Mouse (Mus musculus) testis, adult 2 months (tissue): ENCODE results near the gene Gm3409. TPM values are rescaled to one million over a fixed set of nuclear protein-coding genes. Genes with fewer than 3 reads are reported as not detected.
"Not testable (repeated sequence)": the region's sequence is repeated elsewhere in the genome, so short reads cannot be mapped to it uniquely, and the experiment has no call there.

Experiments
- H3K27ac ChIP-seq: fragments of 200-500 bp; 2 replicates; pipeline ENCODE4 v1.5.1; 2012; ENCODE audit warnings: low read depth, low read length; ENCODE audit not compliant: control insufficient read depth, insufficient read depth
- H3K27me3 ChIP-seq: fragments of 200-500 bp; 2 replicates; pipeline ENCODE4 v1.6.1; 2012; ENCODE audit warnings: mild to moderate bottlenecking, low read length, moderate library complexity; ENCODE audit not compliant: control insufficient read depth, insufficient read depth
- H3K36me3 ChIP-seq: fragments of 200-500 bp; 2 replicates; pipeline ENCODE4 v1.6.1; 2012; ENCODE audit warnings: mild to moderate bottlenecking, low read length; ENCODE audit not compliant: control insufficient read depth, insufficient read depth
- H3K4me1 ChIP-seq: fragments of 200-500 bp; 2 replicates; pipeline ENCODE4 v1.6.1; 2012; ENCODE audit warnings: low read length; ENCODE audit not compliant: control insufficient read depth, insufficient read depth
- H3K4me3 ChIP-seq: fragments of 200-500 bp; 2 replicates; pipeline ENCODE4 v1.5.1; 2012; ENCODE audit warnings: low read depth, mild to moderate bottlenecking, low read length, moderate library complexity, mixed read lengths; ENCODE audit not compliant: control insufficient read depth
- CTCF ChIP-seq: fragments of 200-500 bp; IDR thresholded peaks from 2 replicates; pipeline ENCODE4 v1.5.1; 2012; ENCODE audit warnings: low read depth, mild to moderate bottlenecking, inconsistent platforms, low read length, moderate library complexity; ENCODE audit not compliant: control insufficient read depth, insufficient read depth, insufficient replicate concordance
- POLR2A ChIP-seq: fragments of 200-500 bp; IDR thresholded peaks from 2 replicates; pipeline ENCODE4 v1.6.1; 2012; ENCODE audit warnings: low read depth, mild to moderate bottlenecking, inconsistent platforms, low read length, moderate library complexity; ENCODE audit not compliant: control insufficient read depth
- polyA plus RNA-seq: library from polyadenylated mRNA; depleted of rRNA; stranded (reverse); fragments of >200 nt; gene quantifications from 2 replicates; pipeline ENCODE4 v1.2.3, GENCODE M21; 2012; rRNA removed

Gm3409 gene
- 25.7 and 27.9 TPM in 2 replicates for polyA plus RNA-seq

DNA sequence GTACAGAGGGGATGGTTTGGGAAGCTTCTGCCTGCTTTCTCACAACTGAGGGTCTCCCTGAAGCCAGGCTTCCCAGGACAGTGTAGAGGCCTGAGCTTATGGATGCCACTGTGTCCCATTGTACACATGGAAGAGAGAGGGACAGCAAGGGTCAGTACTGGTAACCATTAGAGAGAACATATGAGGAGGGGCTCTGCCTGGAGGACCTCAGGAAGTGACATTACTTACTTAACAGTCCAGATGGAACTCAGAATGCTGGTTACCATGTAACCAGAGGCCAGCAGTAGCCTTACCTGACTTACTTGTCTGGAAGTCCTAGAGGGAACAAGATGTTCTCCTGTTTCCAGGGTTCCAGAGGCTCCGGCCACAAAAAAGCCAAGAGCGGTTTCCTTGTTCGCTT is at the start of gene Gm3409:
Gm3409 (plus strand) TSS at position 301 of the 400 bp plus-strand sequence.
- H3K4me1 ChIP-seq, H3K4me3 ChIP-seq, H3K27ac ChIP-seq, H3K27me3 ChIP-seq, H3K36me3 ChIP-seq: not testable (repeated sequence)

DNA sequence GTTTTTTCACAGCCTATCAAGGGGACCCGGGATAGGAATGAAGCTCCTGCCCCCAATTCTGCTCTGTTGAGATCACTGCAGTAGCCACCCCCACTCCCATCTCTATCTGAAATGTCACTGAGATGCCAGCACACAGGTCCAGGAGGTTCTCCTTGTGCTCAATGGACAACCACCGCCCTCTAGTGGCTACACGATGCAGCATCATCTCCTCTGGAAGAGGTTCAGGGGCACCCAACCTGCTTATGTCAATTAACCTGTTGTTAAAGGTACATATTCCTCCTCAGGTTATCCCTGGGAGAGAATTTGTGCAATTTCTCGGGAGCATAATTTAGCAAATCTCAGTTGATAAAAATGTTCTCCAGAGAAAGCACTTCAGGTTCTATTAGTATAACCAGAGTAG is 48.5 kb upstream of the Gm3409 start:
- H3K4me1 ChIP-seq, H3K27me3 ChIP-seq, H3K27ac ChIP-seq, H3K4me3 ChIP-seq, H3K36me3 ChIP-seq: not testable (repeated sequence)

DNA sequence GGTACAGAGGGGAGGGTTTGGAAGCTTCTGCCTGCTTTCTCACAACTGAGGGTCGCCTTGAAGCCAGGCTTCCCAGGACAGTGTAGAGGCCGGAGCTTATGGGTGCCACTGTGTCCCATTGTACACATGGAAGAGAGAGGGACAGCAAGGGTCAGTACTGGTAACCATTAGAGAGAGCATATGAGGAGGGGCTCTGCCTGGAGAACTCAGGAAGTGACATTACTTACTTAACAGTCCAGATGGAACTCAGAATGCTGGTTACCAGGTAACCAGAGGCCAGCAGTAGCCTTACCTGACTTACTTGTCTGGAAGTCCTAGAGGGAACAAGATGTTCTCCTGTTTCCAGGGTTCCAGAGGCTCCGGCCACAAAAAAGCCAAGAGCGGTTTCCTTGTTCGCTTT is 46.4 kb upstream of the Gm3409 start, which contains the start of gene Gm6370:
Gm6370 (plus strand) TSS at position 301 of the 400 bp plus-strand sequence.
- not testable (repeated sequence) for H3K36me3 ChIP-seq, H3K4me1 ChIP-seq, H3K27me3 ChIP-seq, H3K27ac ChIP-seq, H3K4me3 ChIP-seq

DNA sequence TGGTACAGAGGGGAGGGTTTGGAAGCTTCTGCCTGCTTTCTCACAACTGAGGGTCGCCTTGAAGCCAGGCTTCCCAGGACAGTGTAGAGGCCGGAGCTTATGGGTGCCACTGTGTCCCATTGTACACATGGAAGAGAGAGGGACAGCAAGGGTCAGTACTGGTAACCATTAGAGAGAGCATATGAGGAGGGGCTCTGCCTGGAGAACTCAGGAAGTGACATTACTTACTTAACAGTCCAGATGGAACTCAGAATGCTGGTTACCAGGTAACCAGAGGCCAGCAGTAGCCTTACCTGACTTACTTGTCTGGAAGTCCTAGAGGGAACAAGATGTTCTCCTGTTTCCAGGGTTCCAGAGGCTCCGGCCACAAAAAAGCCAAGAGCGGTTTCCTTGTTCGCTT is 35.3 kb upstream of the Gm3409 start, which contains the start of gene 4930449I24Rik:
4930449I24Rik (plus strand) TSS at position 301 of the 400 bp plus-strand sequence.
- not testable (repeated sequence) for H3K27ac ChIP-seq, H3K27me3 ChIP-seq, H3K36me3 ChIP-seq, H3K4me1 ChIP-seq
- peak within 1 kb of the TSS; percentile 17; the same call in 1 of the 2 replicates for H3K4me3 ChIP-seq

DNA sequence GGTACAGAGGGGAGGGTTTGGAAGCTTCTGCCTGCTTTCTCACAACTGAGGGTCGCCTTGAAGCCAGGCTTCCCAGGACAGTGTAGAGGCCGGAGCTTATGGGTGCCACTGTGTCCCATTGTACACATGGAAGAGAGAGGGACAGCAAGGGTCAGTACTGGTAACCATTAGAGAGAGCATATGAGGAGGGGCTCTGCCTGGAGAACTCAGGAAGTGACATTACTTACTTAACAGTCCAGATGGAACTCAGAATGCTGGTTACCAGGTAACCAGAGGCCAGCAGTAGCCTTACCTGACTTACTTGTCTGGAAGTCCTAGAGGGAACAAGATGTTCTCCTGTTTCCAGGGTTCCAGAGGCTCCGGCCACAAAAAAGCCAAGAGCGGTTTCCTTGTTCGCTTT is 23.6 kb upstream of the Gm3409 start, which contains the start of gene Gm3402:
Gm3402 (plus strand) TSS at position 301 of the 400 bp plus-strand sequence.
- not testable (repeated sequence) for H3K4me1 ChIP-seq, H3K4me3 ChIP-seq, H3K27ac ChIP-seq, H3K27me3 ChIP-seq, H3K36me3 ChIP-seq

DNA sequence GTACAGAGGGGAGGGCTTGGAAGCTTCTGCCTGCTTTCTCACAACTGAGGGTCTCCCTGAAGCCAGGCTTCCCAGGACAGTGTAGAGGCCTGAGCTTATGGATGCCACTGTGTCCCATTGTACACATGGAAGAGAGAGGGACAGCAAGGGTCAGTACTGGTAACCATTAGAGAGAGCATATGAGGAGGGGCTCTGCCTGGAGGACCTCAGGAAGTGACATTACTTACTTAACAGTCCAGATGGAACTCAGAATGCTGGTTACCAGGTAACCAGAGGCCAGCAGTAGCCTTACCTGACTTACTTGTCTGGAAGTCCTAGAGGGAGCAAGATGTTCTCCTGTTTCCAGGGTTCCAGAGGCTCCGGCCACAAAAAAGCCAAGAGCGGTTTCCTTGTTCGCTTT is 11.9 kb upstream of the Gm3409 start, which contains the start of gene Gm3404:
Gm3404 (plus strand) TSS at position 301 of the 400 bp plus-strand sequence.
- H3K4me3 ChIP-seq = peak within 1 kb of the TSS; percentile 67
- not testable (repeated sequence) for H3K36me3 ChIP-seq, H3K4me1 ChIP-seq, H3K27ac ChIP-seq, H3K27me3 ChIP-seq

DNA sequence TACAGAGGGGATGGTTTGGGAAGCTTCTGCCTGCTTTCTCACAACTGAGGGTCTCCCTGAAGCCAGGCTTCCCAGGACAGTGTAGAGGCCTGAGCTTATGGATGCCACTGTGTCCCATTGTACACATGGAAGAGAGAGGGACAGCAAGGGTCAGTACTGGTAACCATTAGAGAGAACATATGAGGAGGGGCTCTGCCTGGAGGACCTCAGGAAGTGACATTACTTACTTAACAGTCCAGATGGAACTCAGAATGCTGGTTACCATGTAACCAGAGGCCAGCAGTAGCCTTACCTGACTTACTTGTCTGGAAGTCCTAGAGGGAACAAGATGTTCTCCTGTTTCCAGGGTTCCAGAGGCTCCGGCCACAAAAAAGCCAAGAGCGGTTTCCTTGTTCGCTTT is 18.4 kb downstream of the Gm3409 start, which contains the start of gene Gm3415:
Gm3415 (plus strand) TSS at position 301 of the 400 bp plus-strand sequence.
- not testable (repeated sequence) for H3K4me3 ChIP-seq, H3K27ac ChIP-seq, H3K4me1 ChIP-seq, H3K27me3 ChIP-seq, H3K36me3 ChIP-seq

DNA sequence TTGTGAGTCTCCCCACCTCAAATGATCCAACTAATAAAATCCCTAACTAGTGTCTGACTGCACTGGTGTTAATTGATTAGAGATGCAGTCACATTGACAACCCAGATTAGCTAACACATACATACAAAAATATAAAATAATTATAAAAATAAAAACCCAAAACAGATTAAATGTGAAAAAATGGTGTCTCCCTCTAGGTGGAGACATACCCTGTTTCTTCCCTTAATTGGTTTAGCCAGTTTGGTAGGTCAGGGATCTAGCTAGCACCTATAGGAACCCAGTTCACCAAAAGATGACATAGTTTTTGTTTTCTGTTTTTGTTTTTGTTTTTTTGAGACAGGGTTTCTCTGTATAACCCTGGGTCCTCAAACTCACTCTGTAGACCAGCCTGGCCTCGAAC is 26.8 kb downstream of the Gm3409 start:
- Histone ChIP-seq H3K4me1 (no peaks in the 10 kb centered on the region), H3K27me3 (no peaks in the 10 kb centered on the region), H3K36me3 (no peaks in the 10 kb centered on the region), H3K27ac (no peak overlapping the region), H3K4me3 (no peak overlapping the region)
- TF ChIP-seq CTCF (no peak), POLR2A (no peak)

DNA sequence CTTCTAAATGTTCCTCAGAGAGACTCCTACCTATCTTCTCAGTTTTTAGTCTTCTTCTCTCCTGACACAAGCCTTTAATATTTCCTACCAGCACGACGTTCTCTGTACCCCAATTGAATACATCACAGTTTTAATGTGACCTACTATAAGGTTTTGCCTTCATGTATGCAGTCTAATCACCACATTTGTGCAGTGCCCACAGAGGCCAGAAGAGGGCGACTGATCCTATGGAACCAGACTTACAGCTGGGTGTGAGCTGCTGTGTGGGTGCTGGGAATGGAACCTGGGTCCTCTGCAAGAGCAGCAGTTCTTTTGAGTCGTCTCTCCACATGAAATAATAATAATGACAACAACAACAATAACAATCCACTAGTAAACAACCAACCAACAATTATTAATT is 29.6 kb downstream of the Gm3409 start:
- TF ChIP-seq CTCF (peak; percentile 36; the same call in 1 of the 2 replicates), POLR2A (no peak)
- Histone ChIP-seq H3K4me1 (no peaks in the 10 kb centered on the region), H3K27me3 (no peaks in the 10 kb centered on the region), H3K27ac (no peak overlapping the region), H3K36me3 (no peaks in the 10 kb centered on the region), H3K4me3 (no peak overlapping the region)

DNA sequence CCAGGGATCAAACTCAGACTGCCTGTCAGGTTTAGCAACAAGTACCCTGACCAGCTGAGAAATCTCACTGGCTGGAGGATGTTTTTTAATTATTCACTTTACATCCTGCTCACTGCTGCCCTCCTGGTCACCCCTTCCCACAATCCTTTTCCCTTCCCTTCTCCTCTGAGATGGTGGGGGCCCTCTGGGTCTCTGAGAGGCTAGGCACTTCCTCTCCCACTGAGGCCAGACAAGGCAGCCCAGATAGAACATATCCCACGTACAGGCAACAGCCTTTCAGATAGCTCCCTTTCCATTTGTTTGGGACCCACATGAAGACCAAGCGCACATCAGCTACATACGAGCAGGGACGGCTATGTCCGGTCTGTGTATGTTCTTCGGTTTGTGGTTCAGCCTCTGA is 32.7 kb downstream of the Gm3409 start:
- not testable (repeated sequence) for H3K4me3 ChIP-seq, H3K27me3 ChIP-seq, H3K36me3 ChIP-seq, H3K4me1 ChIP-seq, H3K27ac ChIP-seq

DNA sequence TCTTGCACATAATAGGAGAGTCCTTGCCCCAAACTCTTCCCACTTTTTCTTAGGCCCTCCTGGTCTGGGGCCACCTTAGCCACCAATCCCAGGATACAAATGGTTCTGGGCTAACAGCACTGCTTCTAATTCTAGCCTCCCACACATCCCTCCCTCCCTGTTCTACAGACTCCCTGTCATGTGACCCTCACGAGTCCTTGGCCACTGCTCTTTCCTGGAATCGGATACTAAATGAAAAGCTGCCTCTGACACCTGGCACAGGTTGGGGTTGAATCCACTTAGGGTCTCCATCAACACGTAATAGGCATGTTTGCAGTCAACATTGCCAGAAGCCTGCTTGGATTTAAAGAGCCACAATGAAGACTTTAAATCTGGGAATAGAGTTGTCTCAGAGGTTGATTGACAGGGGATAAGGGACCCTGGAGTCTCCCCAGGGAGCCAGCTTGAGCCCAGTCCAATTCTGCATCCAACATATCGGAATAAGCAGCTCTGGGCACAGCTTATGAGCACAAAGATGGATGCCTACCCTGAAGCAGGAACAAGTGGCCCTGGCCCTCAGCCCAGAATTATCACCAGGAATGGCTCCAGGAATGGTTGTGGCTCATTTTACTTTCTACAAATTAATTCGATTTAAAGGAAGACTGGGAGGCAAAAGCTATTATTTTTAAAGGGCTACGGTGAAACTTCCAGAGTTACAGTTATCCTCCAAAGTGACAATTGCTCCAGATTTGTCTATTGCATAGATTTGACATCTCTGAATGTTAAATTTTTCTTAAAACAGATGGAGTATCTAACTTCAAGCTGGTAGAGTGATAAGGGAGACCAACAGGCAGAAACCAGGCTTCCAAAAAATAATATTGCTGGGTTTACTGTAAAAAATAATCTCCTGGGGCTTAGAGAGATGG is 34.6 kb downstream of the Gm3409 start:
- not testable (repeated sequence) for H3K27me3 ChIP-seq, H3K27ac ChIP-seq

More for the DNA sequence above, 34.6 kb downstream of the Gm3409 start:
- H3K36me3 ChIP-seq, H3K4me3 ChIP-seq, H3K4me1 ChIP-seq: not testable (repeated sequence)
